Mouse (Mus musculus): ENCODE measurements at regions not wholly inside any gene's neighbourhood (a gene's known extent, or its start where the extent isn't known, plus 50 kb on each side); places are given as distances from the start of the nearest gene placed in this dataset.

- no peak for TF ChIP-seq EP300 (IDR thresholded peaks at IDR 0.05)
- no peak for TF ChIP-seq CTCF (IDR thresholded peaks at IDR 0.05)
Observed at GRCm38 (mm10) chr1:183772844-183773243, 240.3 kb upstream of the Dusp10 start.

All from lung, postnatal 0 days (tissue).